Mouse (Mus musculus) limb, embryonic 11.5 days (tissue): ENCODE results near the gene Zbtb3. TPM values are rescaled to one million over a fixed set of nuclear protein-coding genes. Genes with fewer than 3 reads are reported as not detected.

ENCODE experiments used
- ATAC-seq: fragments of 200-750 bp; cut with Nextera tagmentation; 2 replicates; pipeline ENCODE4 v1.8.0; 2017; ENCODE audit warnings: low read depth; ENCODE audit not compliant: insufficient number of reproducible peaks, low FRiP score, low TSS enrichment
- DNase-seq: peaks from one replicate; pipeline ENCODE4 v3.0.0-alpha.2; 2015; ENCODE audit warnings: low spot score
- H3K27ac ChIP-seq: fragments of 300-500 bp; sonication (generic); replicated peaks from 2 replicates; pipeline ENCODE4 v1.5.1; 2014; ENCODE audit warnings: low read depth, mild to moderate bottlenecking, low read length
- H3K27me3 ChIP-seq: fragments of 300-500 bp; sonication (generic); 2 replicates; pipeline ENCODE4 v1.6.1; 2014; ENCODE audit warnings: mild to moderate bottlenecking, low read length, mixed read lengths; ENCODE audit not compliant: control insufficient read depth, insufficient read depth
- H3K36me3 ChIP-seq: fragments of 300-500 bp; sonication (generic); 2 replicates; pipeline ENCODE4 v1.6.1; 2014; ENCODE audit warnings: mild to moderate bottlenecking, low read length, moderate library complexity, mixed read lengths; ENCODE audit not compliant: control insufficient read depth, insufficient read depth
- H3K4me1 ChIP-seq: fragments of 300-500 bp; sonication (generic); 2 replicates; pipeline ENCODE4 v1.6.1; 2014; ENCODE audit warnings: low read length, mixed read lengths; ENCODE audit not compliant: control insufficient read depth, insufficient read depth
- H3K4me2 ChIP-seq: fragments of 300-500 bp; sonication (generic); 2 replicates; pipeline ENCODE4 v1.6.1; 2014; ENCODE audit warnings: low read depth, mild to moderate bottlenecking, moderate library complexity; ENCODE audit not compliant: severe bottlenecking
- H3K4me3 ChIP-seq: fragments of 300-500 bp; sonication (generic); 2 replicates; pipeline ENCODE4 v1.5.1; 2014; ENCODE audit warnings: low read depth, low read length
- H3K9ac ChIP-seq: fragments of 300-500 bp; sonication (generic); 2 replicates; pipeline ENCODE4 v1.6.1; 2014; ENCODE audit warnings: mild to moderate bottlenecking, low read length
- H3K9me3 ChIP-seq: fragments of 300-500 bp; sonication (generic); 2 replicates; pipeline ENCODE4 v1.6.1; 2016; ENCODE audit warnings: low read length; ENCODE audit not compliant: control insufficient read depth
- WGBS: fragments of 180-500 bp; shearing (Covaris S2); extraction: QIAGEN DNeasy Blood & Tissue Kit; methylation state at CpG from one replicate; pipeline ENCODE4 v1.1.7; 2014; 5-methylcytosine and 5-hydroxymethylcytosine counted together
- polyA plus RNA-seq: library from polyadenylated mRNA; unstranded; fragments of >200 nt; fragmentation: Nextera tagmentation; extraction: Ambion mirVana; gene quantifications from 2 replicates; pipeline ENCODE4 v1.2.1, GENCODE M21; 2014

Gene Zbtb3
- polyA plus RNA-seq, 1 experiment from 2014 or later = 5.0 TPM

GRCm38 (mm10) chr19:8852236-8852928 lies 50.0 kb downstream of the Zbtb3 start:
- WGBS = 54% methylated on average over 10 of the region's 10 CpGs
- no peak for ATAC-seq
- 0 out of 2 replicates have a peak, but pooled peaks cover 4% of the 10 kb centered on the region for H3K4me1 ChIP-seq
- no peak for DNase-seq
- no peak overlapping the region for H3K4me3 ChIP-seq
- no peak overlapping the region for H3K4me2 ChIP-seq
- H3K36me3 ChIP-seq = peaks cover 6% of the 10 kb centered on the region
- H3K27me3 ChIP-seq = no peaks in the 10 kb centered on the region
- H3K9me3 ChIP-seq = no peaks in the 10 kb centered on the region
- H3K27ac ChIP-seq = no peak overlapping the region
- no peak overlapping the region; the same call in 1 of the 2 replicates for H3K9ac ChIP-seq

GRCm38 (mm10) chr19:8853117-8853516 lies 50.8 kb downstream of the Zbtb3 start:
- DNase-seq (no peak), ATAC-seq (no peak)
- no peaks in the 10 kb centered on the region for H3K27me3 ChIP-seq
- 0 out of 2 replicates have a peak, but pooled peaks cover 4% of the 10 kb centered on the region for H3K4me1 ChIP-seq
- no peak overlapping the region for H3K4me2 ChIP-seq
- H3K9me3 ChIP-seq = no peaks in the 10 kb centered on the region
- H3K27ac ChIP-seq = no peak overlapping the region
- 0 out of 2 replicates have a peak, but pooled peaks cover 2% of the 10 kb centered on the region for H3K36me3 ChIP-seq
- 88% methylated on average over 3 of the region's 3 CpGs for WGBS
- no peak overlapping the region for H3K4me3 ChIP-seq
- no peak overlapping the region for H3K9ac ChIP-seq

Other genes with a start within 250 kb of the Zbtb3 start
- gene Slc22a8, start 211.3 kb upstream of the Zbtb3 start, polyA plus RNA-seq = not detected in 2 replicates
- not detected in 2 replicates for gene Slc22a6, start 184.5 kb upstream of the Zbtb3 start, polyA plus RNA-seq
- 0.15 and 0.27 TPM in 2 replicates for gene Chrm1, start 138.8 kb upstream of the Zbtb3 start, polyA plus RNA-seq
- gene Slc3a2, start 79.2 kb upstream of the Zbtb3 start, polyA plus RNA-seq = 108 and 114 TPM in 2 replicates
- 92.9 and 100 TPM in 2 replicates for gene Wdr74, start 66.7 kb upstream of the Zbtb3 start, polyA plus RNA-seq
- 0.99 and 1.8 TPM in 2 replicates for gene 1700092M07Rik, start 61.8 kb upstream of the Zbtb3 start, polyA plus RNA-seq
- 125 and 127 TPM in 2 replicates for gene Stx5a, start 61.1 kb upstream of the Zbtb3 start, polyA plus RNA-seq
- 228 and 247 TPM in 2 replicates for gene Nxf1, start 45.5 kb upstream of the Zbtb3 start, polyA plus RNA-seq
- gene Tmem223, start 31.6 kb upstream of the Zbtb3 start, polyA plus RNA-seq = 183 and 204 TPM in 2 replicates
- 49.1 and 51.3 TPM in 2 replicates for gene Tmem179b, start 28.1 kb upstream of the Zbtb3 start, polyA plus RNA-seq
- 22.5 and 23.0 TPM in 2 replicates for gene Taf6l, start 16.1 kb upstream of the Zbtb3 start, polyA plus RNA-seq
- gene Polr2g, start 4.0 kb upstream of the Zbtb3 start, polyA plus RNA-seq = 197 and 206 TPM in 2 replicates
- gene Ttc9c, start 16.8 kb downstream of the Zbtb3 start, polyA plus RNA-seq = 63.3 and 67.1 TPM in 2 replicates
- 6.9 and 8.0 TPM in 2 replicates for gene Hnrnpul2, start 17.5 kb downstream of the Zbtb3 start, polyA plus RNA-seq
- not detected in 2 replicates for gene AC129217.1, start 27.2 kb downstream of the Zbtb3 start, polyA plus RNA-seq
- gene Bscl2, start 34.9 kb downstream of the Zbtb3 start, polyA plus RNA-seq = 34.1 and 35.0 TPM in 2 replicates
- gene Gng3, start 36.6 kb downstream of the Zbtb3 start, polyA plus RNA-seq = 9.1 and 9.6 TPM in 2 replicates
- gene Lrrn4cl, start 48.2 kb downstream of the Zbtb3 start, polyA plus RNA-seq = 0.12 and 0.47 TPM in 2 replicates
- gene Ubxn1, start 68.9 kb downstream of the Zbtb3 start, polyA plus RNA-seq = 186 and 196 TPM in 2 replicates
- 53.5 and 60.2 TPM in 2 replicates for gene Uqcc3, start 78.4 kb downstream of the Zbtb3 start, polyA plus RNA-seq
- gene Lbhd1, start 81.2 kb downstream of the Zbtb3 start, polyA plus RNA-seq = 110 and 128 TPM in 2 replicates
- not detected in 2 replicates for gene Gm49403, start 81.4 kb downstream of the Zbtb3 start, polyA plus RNA-seq
- gene 1810009A15Rik, start 86.3 kb downstream of the Zbtb3 start, polyA plus RNA-seq = 127 and 132 TPM in 2 replicates
- 0.24 TPM in 1 of 2 replicates, not detected in the other for gene Gm49416, start 86.4 kb downstream of the Zbtb3 start, polyA plus RNA-seq
- gene Ints5, start 90.5 kb downstream of the Zbtb3 start, polyA plus RNA-seq = 38.5 and 39.2 TPM in 2 replicates
- gene Ganab, start 95.5 kb downstream of the Zbtb3 start, polyA plus RNA-seq = 111 and 122 TPM in 2 replicates
- gene B3gat3, start 117.8 kb downstream of the Zbtb3 start, polyA plus RNA-seq = 33.1 and 37.2 TPM in 2 replicates
- gene Rom1, start 126.8 kb downstream of the Zbtb3 start, polyA plus RNA-seq = 1.1 and 1.4 TPM in 2 replicates
- gene Eml3, start 127.0 kb downstream of the Zbtb3 start, polyA plus RNA-seq = 17.9 and 18.0 TPM in 2 replicates
- 58.5 and 62.0 TPM in 2 replicates for gene Mta2, start 139.3 kb downstream of the Zbtb3 start, polyA plus RNA-seq
- gene Tut1, start 151.3 kb downstream of the Zbtb3 start, polyA plus RNA-seq = 33.2 and 35.2 TPM in 2 replicates
- 567 and 588 TPM in 2 replicates for gene Eef1g, start 164.5 kb downstream of the Zbtb3 start, polyA plus RNA-seq
- gene Ahnak, start 186.7 kb downstream of the Zbtb3 start, polyA plus RNA-seq = 7.7 and 8.9 TPM in 2 replicates